Mouse (Mus musculus): ENCODE data around the gene Gm20388. TPM values are rescaled to one million over a fixed set of nuclear protein-coding genes. Genes with fewer than 3 reads are reported as not detected.

Gm20388 gene
- polyA plus RNA-seq, 1 experiment from 2014 or later, result 8.3 TPM

- Histone ChIP-seq H3K4me2 (ENCODE audit: low read length) (no peak overlapping the region), H3K4me3 (ENCODE audit: low read depth, low read length) (no peak overlapping the region), H3K27me3 (replicated peaks; ENCODE audit: control insufficient read depth, insufficient read depth, low read length) (no peaks in the 10 kb centered on the region), H3K9me3 (ENCODE audit: control insufficient read depth, low read length) (no peaks in the 10 kb centered on the region), H3K36me3 (ENCODE audit: control insufficient read depth, insufficient read depth, low read length) (no peaks in the 10 kb centered on the region), H3K4me1 (replicated peaks; ENCODE audit: control insufficient read depth, insufficient read depth, low read length) (0 out of 2 replicates have a peak, but pooled peaks cover 4% of the 10 kb centered on the region), H3K27ac (ENCODE audit: low read depth) (no peak overlapping the region; the same call in 1 of the 2 replicates), H3K9ac (ENCODE audit: low read length) (no peak overlapping the region)
- DNase-seq (ENCODE audit: low spot score) (no peak), ATAC-seq (replicated peaks; ENCODE audit: low FRiP score, low TSS enrichment, low read depth) (no peak)
- WGBS, result 74% methylated on average over 16 of the region's 16 CpGs
Observed at GRCm38 (mm10) chr8:123813173-123813891, 3902.7 kb downstream of the Gm20388 start.

- Histone ChIP-seq H3K27ac (ENCODE audit: low read depth) (no peak overlapping the region; the same call in 1 of the 2 replicates), H3K4me2 (ENCODE audit: low read length) (no peak overlapping the region), H3K36me3 (ENCODE audit: control insufficient read depth, insufficient read depth, low read length) (no peaks in the 10 kb centered on the region), H3K4me1 (replicated peaks; ENCODE audit: control insufficient read depth, insufficient read depth, low read length) (0 out of 2 replicates have a peak, but pooled peaks cover 4% of the 10 kb centered on the region), H3K9ac (ENCODE audit: low read length) (no peak overlapping the region), H3K4me3 (ENCODE audit: low read depth, low read length) (no peak overlapping the region), H3K9me3 (ENCODE audit: control insufficient read depth, low read length) (no peaks in the 10 kb centered on the region), H3K27me3 (replicated peaks; ENCODE audit: control insufficient read depth, insufficient read depth, low read length) (no peaks in the 10 kb centered on the region)
- no peak for DNase-seq (ENCODE audit: low spot score)
- WGBS, result 78% methylated on average over 4 of the region's 4 CpGs
- no peak for ATAC-seq (replicated peaks; ENCODE audit: low FRiP score, low TSS enrichment, low read depth)
Observed at GRCm38 (mm10) chr8:123813892-123814266, 3903.2 kb downstream of the Gm20388 start.

- WGBS, result 83% methylated on average over 11 of the region's 11 CpGs
- H3K36me3 ChIP-seq (ENCODE audit: control insufficient read depth, insufficient read depth, low read length), result no peaks in the 10 kb centered on the region
- H3K4me1 ChIP-seq (replicated peaks; ENCODE audit: control insufficient read depth, insufficient read depth, low read length), result 0 out of 2 replicates have a peak, but pooled peaks cover 4% of the 10 kb centered on the region
- DNase-seq (ENCODE audit: low spot score), result no peak
- H3K27me3 ChIP-seq (replicated peaks; ENCODE audit: control insufficient read depth, insufficient read depth, low read length), result no peaks in the 10 kb centered on the region
- H3K4me3 ChIP-seq (ENCODE audit: low read depth, low read length), result no peak overlapping the region
- no peak for ATAC-seq (replicated peaks; ENCODE audit: low FRiP score, low TSS enrichment, low read depth)
- no peak overlapping the region for H3K9ac ChIP-seq (ENCODE audit: low read length)
- no peaks in the 10 kb centered on the region for H3K9me3 ChIP-seq (ENCODE audit: control insufficient read depth, low read length)
- no peak overlapping the region for H3K4me2 ChIP-seq (ENCODE audit: low read length)
- no peak overlapping the region for H3K27ac ChIP-seq (ENCODE audit: low read depth)
Observed at GRCm38 (mm10) chr8:123815325-123815724, 3904.7 kb downstream of the Gm20388 start.

GRCm38 (mm10) chr8:123816939-123817338, 3906.3 kb downstream of the Gm20388 start:
- DNase-seq (ENCODE audit: low spot score) (no peak), ATAC-seq (replicated peaks; ENCODE audit: low FRiP score, low TSS enrichment, low read depth) (no peak)
- Histone ChIP-seq H3K4me2 (ENCODE audit: low read length) (no peak overlapping the region), H3K9me3 (ENCODE audit: control insufficient read depth, low read length) (no peaks in the 10 kb centered on the region), H3K4me1 (replicated peaks; ENCODE audit: control insufficient read depth, insufficient read depth, low read length) (0 out of 2 replicates have a peak, but pooled peaks cover 4% of the 10 kb centered on the region), H3K27me3 (replicated peaks; ENCODE audit: control insufficient read depth, insufficient read depth, low read length) (no peaks in the 10 kb centered on the region), H3K27ac (ENCODE audit: low read depth) (no peak overlapping the region), H3K4me3 (ENCODE audit: low read depth, low read length) (no peak overlapping the region), H3K36me3 (ENCODE audit: control insufficient read depth, insufficient read depth, low read length) (no peaks in the 10 kb centered on the region), H3K9ac (ENCODE audit: low read length) (no peak overlapping the region)
- WGBS, result 79% methylated on average over 8 of the region's 8 CpGs

- no peaks in the 10 kb centered on the region for H3K36me3 ChIP-seq (ENCODE audit: control insufficient read depth, insufficient read depth, low read length)
- H3K9ac ChIP-seq (ENCODE audit: low read length), result no peak overlapping the region
- H3K27me3 ChIP-seq (replicated peaks; ENCODE audit: control insufficient read depth, insufficient read depth, low read length), result no peaks in the 10 kb centered on the region
- DNase-seq (ENCODE audit: low spot score) (no peak), ATAC-seq (replicated peaks; ENCODE audit: low FRiP score, low TSS enrichment, low read depth) (no peak)
- no peak overlapping the region for H3K27ac ChIP-seq (ENCODE audit: low read depth)
- no peaks in the 10 kb centered on the region for H3K9me3 ChIP-seq (ENCODE audit: control insufficient read depth, low read length)
- H3K4me2 ChIP-seq (ENCODE audit: low read length), result no peak overlapping the region
- WGBS, result 91% methylated on average over 11 of the region's 11 CpGs
- H3K4me1 ChIP-seq (replicated peaks; ENCODE audit: control insufficient read depth, insufficient read depth, low read length), result 0 out of 2 replicates have a peak, but pooled peaks cover 4% of the 10 kb centered on the region
- no peak overlapping the region for H3K4me3 ChIP-seq (ENCODE audit: low read depth, low read length)
Observed at GRCm38 (mm10) chr8:123817747-123818146, 3907.1 kb downstream of the Gm20388 start.

GRCm38 (mm10) chr8:123819683-123820610, 3909.3 kb downstream of the Gm20388 start:
- no peaks in the 10 kb centered on the region for H3K27me3 ChIP-seq (replicated peaks; ENCODE audit: control insufficient read depth, insufficient read depth, low read length)
- no peak overlapping the region for H3K4me3 ChIP-seq (ENCODE audit: low read depth, low read length)
- H3K36me3 ChIP-seq (ENCODE audit: control insufficient read depth, insufficient read depth, low read length), result peaks cover 8% of the 10 kb centered on the region
- no peak for ATAC-seq (replicated peaks; ENCODE audit: low FRiP score, low TSS enrichment, low read depth)
- no peaks in the 10 kb centered on the region for H3K4me1 ChIP-seq (replicated peaks; ENCODE audit: control insufficient read depth, insufficient read depth, low read length)
- DNase-seq (ENCODE audit: low spot score), result no peak
- whole genome bisulfite sequencing, result 86% methylated on average over 19 of the region's 19 CpGs
- no peaks in the 10 kb centered on the region for H3K9me3 ChIP-seq (ENCODE audit: control insufficient read depth, low read length)
- H3K4me2 ChIP-seq (ENCODE audit: low read length), result no peak overlapping the region
- no peak overlapping the region for H3K27ac ChIP-seq (ENCODE audit: low read depth)
- no peak overlapping the region for H3K9ac ChIP-seq (ENCODE audit: low read length)

- H3K9me3 ChIP-seq (ENCODE audit: control insufficient read depth, low read length), result no peaks in the 10 kb centered on the region
- WGBS, result 88% methylated on average over 6 of the region's 6 CpGs
- H3K27me3 ChIP-seq (replicated peaks; ENCODE audit: control insufficient read depth, insufficient read depth, low read length), result no peaks in the 10 kb centered on the region
- H3K4me1 ChIP-seq (replicated peaks; ENCODE audit: control insufficient read depth, insufficient read depth, low read length), result no peaks in the 10 kb centered on the region
- no peak overlapping the region for H3K4me2 ChIP-seq (ENCODE audit: low read length)
- no peak overlapping the region for H3K27ac ChIP-seq (ENCODE audit: low read depth)
- H3K9ac ChIP-seq (ENCODE audit: low read length), result no peak overlapping the region
- H3K36me3 ChIP-seq (ENCODE audit: control insufficient read depth, insufficient read depth, low read length), result peaks cover 17% of the 10 kb centered on the region
- DNase-seq (ENCODE audit: low spot score) (no peak), ATAC-seq (replicated peaks; ENCODE audit: low FRiP score, low TSS enrichment, low read depth) (no peak)
- no peak overlapping the region for H3K4me3 ChIP-seq (ENCODE audit: low read depth, low read length)
Observed at GRCm38 (mm10) chr8:123820780-123821179, 3910.1 kb downstream of the Gm20388 start.

- Histone ChIP-seq H3K27me3 (replicated peaks; ENCODE audit: control insufficient read depth, insufficient read depth, low read length) (no peaks in the 10 kb centered on the region), H3K36me3 (ENCODE audit: control insufficient read depth, insufficient read depth, low read length) (peaks cover 24% of the 10 kb centered on the region), H3K4me1 (replicated peaks; ENCODE audit: control insufficient read depth, insufficient read depth, low read length) (no peaks in the 10 kb centered on the region), H3K9me3 (ENCODE audit: control insufficient read depth, low read length) (no peaks in the 10 kb centered on the region), H3K9ac (ENCODE audit: low read length) (no peak overlapping the region), H3K27ac (ENCODE audit: low read depth) (no peak overlapping the region), H3K4me3 (ENCODE audit: low read depth, low read length) (no peak overlapping the region), H3K4me2 (ENCODE audit: low read length) (no peak overlapping the region)
- DNase-seq (ENCODE audit: low spot score), result no peak
- no peak for ATAC-seq (replicated peaks; ENCODE audit: low FRiP score, low TSS enrichment, low read depth)
- 94% methylated on average over 10 of the region's 10 CpGs for WGBS
Observed at GRCm38 (mm10) chr8:123823111-123823510, 3912.5 kb downstream of the Gm20388 start.
